Mouse (Mus musculus) inflammation-experienced regulatory T-cells, adult 6 months (primary cell): ENCODE results near the gene Scrt2. TPM values are rescaled to one million over a fixed set of nuclear protein-coding genes. Genes with fewer than 3 reads are reported as not detected.
A peak's percentile ranks its signal among the peaks of the same experiment; 100 is the strongest.

Source experiments
- ATAC-seq: one replicate; pipeline ENCODE4 v1.8.0; 2017
- polyA plus RNA-seq, 3 experiments: library from polyadenylated mRNA; unstranded; fragments of 100-300 nt; shearing (Covaris generic); gene quantifications; one replicate each; pipeline ENCODE4 v1.2.1; 2017

The Scrt2 gene
- polyA plus RNA-seq, 3 experiments from 2014 or later, result not detected

DNA sequence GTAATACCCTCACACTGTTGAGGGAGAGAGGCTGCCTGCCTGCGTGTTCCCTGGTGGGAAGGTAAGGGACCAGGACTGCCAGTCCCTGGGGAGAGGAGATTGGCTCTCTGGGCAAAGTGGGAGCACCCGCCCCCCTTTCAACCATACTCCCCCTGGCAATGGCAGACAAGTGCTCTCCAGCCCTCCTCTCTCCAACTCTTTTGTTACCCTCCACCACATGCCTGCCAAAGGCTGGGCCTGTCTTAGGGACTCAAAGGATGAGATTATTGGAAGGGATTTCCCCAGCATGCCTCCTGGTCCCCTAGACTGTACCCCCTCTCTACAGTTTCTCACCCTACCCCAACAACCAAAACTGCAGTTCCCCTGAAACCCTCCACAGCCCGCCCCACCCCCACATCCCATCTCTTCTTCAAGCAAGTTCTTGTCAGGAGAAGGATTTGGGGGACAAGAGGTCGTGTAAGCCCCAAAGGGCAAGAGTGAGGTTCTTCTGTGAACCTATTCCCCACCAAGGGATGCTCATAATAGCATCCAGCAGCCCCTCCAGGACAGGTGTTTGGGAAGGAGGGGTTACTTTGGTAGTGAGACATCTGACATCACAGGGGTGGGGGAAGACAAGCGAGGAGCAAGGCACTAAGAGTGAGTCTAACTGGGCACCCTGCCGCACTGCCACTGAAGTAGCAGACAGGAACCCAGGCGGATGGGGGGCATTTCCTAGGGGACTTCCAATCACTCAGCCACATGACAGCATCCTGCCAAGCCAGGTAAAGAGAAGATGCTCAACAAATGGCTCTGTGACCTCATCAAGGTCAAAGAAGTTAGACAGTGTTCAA lies 1.3 kb downstream of the Scrt2 start:
- ATAC-seq, result no peak

- ATAC-seq, result no peak
Measured at GRCm38 (mm10) chr2:152083411-152083810, 2.1 kb downstream of the Scrt2 start.

- ATAC-seq, result no peak
Measured at GRCm38 (mm10) chr2:152084298-152084697, 3.0 kb downstream of the Scrt2 start.

- no peak for ATAC-seq
Measured at GRCm38 (mm10) chr2:152085414-152085813, 4.1 kb downstream of the Scrt2 start.

DNA sequence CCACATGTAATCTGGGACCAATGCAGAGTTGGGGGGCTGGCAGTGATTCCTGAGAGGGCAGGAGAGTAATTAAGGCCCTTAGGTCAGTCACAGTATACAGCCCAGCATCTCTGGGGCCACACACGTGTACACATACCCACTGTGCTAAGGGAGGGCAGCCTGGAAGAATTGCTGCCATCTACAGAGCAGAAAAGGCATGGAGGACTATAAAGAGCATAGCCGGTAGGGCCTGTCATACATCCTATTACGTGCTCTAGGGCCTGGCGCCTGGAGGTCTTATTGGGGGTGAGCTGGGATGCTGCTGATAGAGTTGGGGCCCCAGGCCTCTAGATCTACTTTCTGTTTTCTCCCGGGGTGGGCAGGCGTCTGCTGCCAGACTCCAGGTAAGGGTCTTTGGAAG lies 5.1 kb downstream of the Scrt2 start:
- ATAC-seq, result no peak

GRCm38 (mm10) chr2:152087111-152087510 lies 5.8 kb downstream of the Scrt2 start:
- ATAC-seq, result no peak

DNA sequence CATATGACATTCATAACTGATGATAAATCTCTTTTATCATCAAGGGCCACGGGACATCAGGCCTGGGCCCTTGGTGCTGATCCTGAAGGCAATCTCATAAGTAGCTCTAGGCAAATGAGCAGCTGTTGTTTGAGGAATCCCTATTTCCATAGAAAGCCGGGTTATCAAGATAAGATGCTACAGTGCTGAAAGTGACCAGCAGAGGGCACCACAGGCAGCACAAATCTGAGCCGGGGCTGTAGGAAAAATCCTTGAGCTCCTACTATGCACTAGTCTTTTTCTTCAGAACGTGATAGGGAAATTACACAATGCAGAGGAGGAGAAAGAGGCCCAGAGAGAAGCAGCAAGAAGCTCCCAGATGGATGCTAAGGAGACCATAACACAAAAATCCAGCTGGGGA lies 7.7 kb downstream of the Scrt2 start:
- ATAC-seq, result no peak

- ATAC-seq, result no peak
Measured at GRCm38 (mm10) chr2:152089581-152089980, 8.3 kb downstream of the Scrt2 start.

GRCm38 (mm10) chr2:152090486-152090885 lies 9.2 kb downstream of the Scrt2 start:
- no peak for ATAC-seq

DNA sequence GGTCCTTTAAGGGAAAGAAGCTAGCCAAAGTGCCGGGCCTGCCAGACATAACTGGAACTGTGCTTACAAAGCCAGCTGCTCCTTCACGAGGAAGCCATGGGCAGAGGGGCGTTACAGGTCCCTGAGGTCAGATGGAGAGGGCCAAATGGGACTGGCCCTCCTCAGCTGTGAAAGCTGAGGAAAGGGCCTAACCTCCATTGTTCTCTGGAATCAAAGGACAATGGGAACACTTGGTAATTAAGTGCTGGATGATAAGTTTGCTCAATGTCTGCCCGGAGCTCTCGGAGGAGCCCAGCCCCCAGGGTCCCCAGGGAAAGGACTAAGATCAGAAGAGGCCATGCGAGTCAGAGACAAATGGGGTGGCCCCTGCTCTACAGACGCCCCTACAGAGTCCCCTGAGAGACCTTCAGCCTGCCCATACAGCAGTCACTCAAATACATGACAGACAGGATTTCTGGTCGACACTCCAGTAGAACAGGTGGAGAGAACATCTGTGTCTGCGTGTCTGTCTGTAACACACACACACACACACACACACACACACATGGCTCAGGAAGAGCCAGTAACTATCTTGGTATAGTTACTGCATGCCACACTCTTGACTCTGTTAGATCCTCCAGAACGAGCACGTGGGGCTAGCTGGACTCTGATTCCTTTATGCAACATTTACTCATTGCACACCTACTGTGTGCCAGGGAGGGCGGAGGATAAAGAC lies 10.2 kb downstream of the Scrt2 start:
- ATAC-seq, result no peak

- ATAC-seq, result no peak
Measured at GRCm38 (mm10) chr2:152092927-152093326, 11.6 kb downstream of the Scrt2 start.

GRCm38 (mm10) chr2:152093356-152093792 lies 12.0 kb downstream of the Scrt2 start:
- no peak for ATAC-seq

DNA sequence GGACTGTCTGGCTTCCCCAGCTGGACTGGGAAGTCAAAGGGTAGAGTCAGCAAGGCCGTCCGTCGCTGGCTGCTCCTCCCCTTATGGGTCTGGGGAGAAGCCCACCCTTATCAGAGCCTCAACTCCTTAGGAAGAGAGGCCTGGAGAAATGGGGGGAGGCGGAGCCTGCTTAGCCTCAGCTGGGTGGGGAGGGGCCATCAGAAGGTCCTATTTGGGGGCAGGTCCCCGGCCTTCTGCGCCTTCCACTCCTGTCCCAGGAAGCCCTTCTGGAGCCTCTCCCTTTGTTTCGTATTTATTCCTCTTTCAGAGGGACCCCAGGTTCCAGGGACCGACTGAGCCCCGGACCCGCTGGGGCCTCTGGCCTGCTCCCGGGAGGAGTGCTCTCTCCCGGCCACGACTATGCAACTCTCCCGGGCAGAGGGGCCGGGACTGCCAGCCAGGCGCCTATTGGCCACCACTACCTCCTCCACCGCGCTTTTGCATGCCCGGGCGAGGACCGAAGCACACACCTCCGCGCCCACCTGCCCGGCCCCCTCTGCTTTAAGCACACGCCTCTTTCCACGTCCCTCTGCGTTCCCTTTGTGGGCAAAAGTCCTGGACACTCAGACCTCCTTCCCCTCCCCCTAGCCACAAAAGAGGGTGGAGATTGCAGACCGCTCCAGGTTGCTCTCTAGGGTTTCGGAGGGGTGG lies 13.7 kb downstream of the Scrt2 start:
- ATAC-seq, result no peak

- ATAC-seq, result no peak
Measured at GRCm38 (mm10) chr2:152096922-152097321, 15.6 kb downstream of the Scrt2 start.

DNA sequence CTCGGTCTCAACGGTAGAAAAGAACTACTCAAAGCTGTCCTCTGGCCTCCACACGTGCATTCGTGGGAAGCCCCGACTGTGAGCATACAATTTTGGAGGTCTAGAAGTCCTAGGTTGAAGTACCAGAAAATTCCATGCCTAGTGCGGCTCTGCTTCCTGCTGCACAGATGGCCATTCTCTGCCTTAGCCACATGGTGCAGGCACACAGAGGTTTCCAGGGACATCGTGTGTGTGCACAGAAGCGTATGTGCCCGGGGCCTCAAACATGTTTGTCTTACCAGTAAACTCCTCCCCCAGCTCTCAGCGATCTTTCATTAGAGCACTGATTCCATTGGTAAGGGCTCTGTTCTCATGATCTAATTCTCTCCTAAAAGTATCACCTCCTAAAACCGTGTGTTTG lies 16.6 kb downstream of the Scrt2 start:
- ATAC-seq, result no peak

DNA sequence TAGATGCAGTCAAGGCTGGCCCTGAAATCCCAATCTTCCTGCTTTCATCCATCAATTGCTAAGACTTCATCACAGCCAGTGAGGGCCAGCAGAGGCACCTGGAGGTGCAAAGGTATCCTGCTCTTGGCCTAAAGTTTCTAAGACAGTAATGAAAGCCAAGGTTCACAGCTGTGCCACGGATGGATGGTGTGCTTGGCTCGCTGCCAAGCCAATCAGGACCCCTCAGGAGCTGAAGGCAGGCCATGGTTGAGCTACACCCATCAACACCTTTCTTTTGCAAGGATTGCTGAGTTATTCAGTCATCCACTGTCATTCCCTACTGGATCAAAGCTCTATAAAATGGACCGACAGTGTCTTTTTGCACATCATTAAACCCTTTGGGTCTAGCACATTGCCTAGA lies 18.2 kb downstream of the Scrt2 start:
- ATAC-seq, result no peak

DNA sequence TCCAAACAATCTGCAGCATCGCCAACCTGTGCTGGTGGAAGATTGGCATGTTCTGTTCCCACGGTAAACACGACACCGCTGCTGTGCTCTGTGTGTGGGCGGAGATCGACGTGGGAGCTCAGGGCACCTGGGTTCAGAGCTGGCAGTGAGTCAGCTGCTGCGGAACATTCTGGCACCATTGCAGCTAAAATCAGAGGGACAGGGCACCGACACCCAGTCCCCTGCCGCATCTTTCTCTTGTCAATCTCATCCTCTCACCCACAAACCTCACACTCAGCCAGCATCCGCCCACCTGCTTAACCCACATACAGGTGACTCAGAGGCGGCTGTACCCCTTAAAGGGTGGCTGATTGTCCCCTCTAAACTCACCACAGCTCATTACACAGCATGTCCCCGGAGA lies 20.4 kb downstream of the Scrt2 start:
- ATAC-seq, result peak; percentile 10

DNA sequence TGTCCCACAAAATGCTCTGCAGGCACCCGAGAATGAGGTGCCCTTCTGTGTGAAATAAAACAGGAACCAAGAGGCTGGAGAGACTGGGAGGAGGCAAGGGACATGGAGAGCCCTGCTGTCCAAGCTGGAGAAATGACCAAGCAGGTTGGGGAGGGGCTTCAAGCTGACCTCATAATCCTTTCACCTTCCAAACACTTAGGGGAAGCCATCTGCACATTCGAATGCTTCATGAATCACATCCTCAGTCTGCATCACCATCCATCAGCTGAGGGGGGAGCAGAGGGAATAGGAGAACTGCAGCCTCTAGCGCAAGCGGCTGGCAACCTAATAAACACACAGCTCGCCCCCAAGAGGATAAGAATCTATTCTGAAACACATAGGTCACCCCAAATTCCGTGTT lies 21.0 kb downstream of the Scrt2 start:
- no peak for ATAC-seq

DNA sequence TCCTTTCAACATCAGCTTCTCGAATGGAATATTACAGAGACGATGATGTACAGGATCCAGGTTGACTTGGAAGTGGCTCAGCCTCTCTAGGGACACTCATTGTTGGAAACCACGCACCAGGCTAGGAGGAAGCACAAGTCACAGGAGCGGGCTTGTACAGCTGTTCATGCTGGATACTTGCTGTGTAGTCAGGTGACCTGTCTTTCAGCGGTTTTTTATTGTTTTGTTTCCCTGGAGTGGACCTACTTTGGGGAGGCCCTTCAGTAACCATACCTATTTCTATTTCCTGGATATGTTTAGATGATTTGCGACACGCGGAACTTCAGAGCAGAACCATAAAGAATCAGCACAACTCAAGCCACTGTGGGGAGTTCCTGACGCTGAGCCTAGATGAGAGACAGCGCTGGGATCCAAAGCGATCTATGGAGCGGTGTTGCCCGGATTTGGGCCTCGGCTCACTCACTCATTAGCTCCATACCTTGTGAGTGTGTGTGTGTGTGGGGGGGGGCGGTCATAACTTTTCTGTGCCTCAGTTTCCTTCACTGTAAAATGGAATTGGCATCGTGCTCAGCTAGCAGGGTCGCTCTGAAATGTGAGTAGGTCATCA lies 23.5 kb downstream of the Scrt2 start:
- peak; percentile 15 for ATAC-seq

- peak; percentile 80 for ATAC-seq
Measured at GRCm38 (mm10) chr2:152105318-152106224, 24.2 kb downstream of the Scrt2 start, which contains the start of gene Srxn1. Gene Srxn1, plus strand, starts transcription at chr2:152105516.

DNA sequence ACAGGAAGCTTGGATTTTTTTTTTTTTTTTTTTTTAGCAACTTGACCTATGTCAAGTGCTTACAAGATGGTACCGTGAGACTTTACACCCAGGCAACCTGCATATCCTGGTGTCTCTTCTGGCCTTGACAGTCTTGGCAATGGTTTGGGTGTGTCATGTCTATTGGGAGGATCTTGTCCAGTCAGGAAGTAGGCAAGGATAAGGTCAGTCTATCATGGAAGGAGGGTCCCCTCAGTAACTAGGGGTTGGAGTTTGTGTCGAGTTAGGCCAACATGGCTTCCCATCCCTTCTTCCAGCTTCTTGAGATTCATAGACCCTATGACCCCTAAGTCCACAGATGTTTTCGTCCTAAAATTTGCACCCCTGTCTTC lies 24.9 kb downstream of the Scrt2 start:
- no peak for ATAC-seq

DNA sequence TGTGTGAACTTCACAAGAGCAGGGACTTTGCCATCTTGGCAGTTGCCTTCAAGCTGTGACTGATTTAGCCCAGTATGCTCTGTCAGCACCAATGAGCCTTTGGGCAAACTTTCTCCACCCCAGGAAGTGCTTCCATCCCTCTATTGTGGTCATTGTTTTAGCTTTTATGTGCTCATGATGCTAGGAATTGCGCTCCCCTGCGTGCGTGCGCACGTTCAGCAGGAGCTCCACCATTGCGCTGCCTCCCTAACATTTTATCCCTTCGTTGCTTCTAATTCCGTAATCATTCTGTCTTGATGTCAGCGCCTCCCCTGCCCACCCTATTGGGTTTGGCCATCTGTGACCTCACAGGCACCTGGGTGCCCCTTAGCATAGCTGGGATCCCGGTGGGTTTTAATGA lies 25.3 kb downstream of the Scrt2 start:
- ATAC-seq, result no peak
